Mouse (Mus musculus) liver, embryonic 14.5 days (tissue): Measurements from ENCODE around the gene Fmnl1. TPM values are rescaled to one million over a fixed set of nuclear protein-coding genes. Genes with fewer than 3 reads are reported as not detected.

Experiments
- ATAC-seq: fragments of 200-750 bp; cut with Nextera tagmentation; 2 replicates; pipeline ENCODE4 v1.8.0; 2017; ENCODE audit warnings: moderate number of reproducible peaks, mild to moderate bottlenecking, moderate library complexity; ENCODE audit not compliant: insufficient read depth
- DNase-seq, 3 experiments: peaks; one replicate each; pipeline ENCODE4 v3.0.0-alpha.2; 2012 to 2013; ENCODE audit warnings: low read depth in 3 of 3, low spot score in 3 of 3
- H3K27ac ChIP-seq: fragments of 300-500 bp; sonication (generic); 2 replicates; pipeline ENCODE4 v1.5.1; 2014; ENCODE audit warnings: moderate library complexity, mild to moderate bottlenecking, control low read depth, inconsistent platforms
- H3K27me3 ChIP-seq: fragments of 300-500 bp; sonication (generic); 2 replicates; pipeline ENCODE4 v1.6.1; 2014; ENCODE audit warnings: mild to moderate bottlenecking, low read length, moderate library complexity; ENCODE audit not compliant: control insufficient read depth, insufficient read depth
- H3K36me3 ChIP-seq: fragments of 300-500 bp; sonication (generic); replicated peaks from 2 replicates; pipeline ENCODE4 v1.6.1; 2014; ENCODE audit warnings: low read depth; ENCODE audit not compliant: control insufficient read depth, insufficient read depth
- H3K4me1 ChIP-seq, 2 experiments: fragments of 200-500 bp in 1 of 2; fragments of 300-500 bp in 1 of 2; sonication (generic) in 1 of 2; replicated peaks; 2 replicates each; pipeline ENCODE4 v1.6.1; 2012 to 2014; ENCODE audit warnings: antibody characterized with exemption in 1 of 2, inconsistent platforms in 1 of 2, low read length in 1 of 2; ENCODE audit not compliant: control insufficient read depth in 2 of 2, insufficient read depth in 2 of 2
- H3K4me2 ChIP-seq: fragments of 300-500 bp; sonication (generic); 2 replicates; pipeline ENCODE4 v1.6.1; 2014; ENCODE audit warnings: low read depth, mild to moderate bottlenecking, control low read depth, moderate library complexity
- H3K4me3 ChIP-seq, 2 experiments: fragments of 200-500 bp in 1 of 2; fragments of 300-500 bp in 1 of 2; sonication (generic) in 1 of 2; 2 replicates each; pipeline ENCODE4 v1.5.1; 2012 to 2014; ENCODE audit warnings: low read depth in 2 of 2, low read length in 2 of 2, mild to moderate bottlenecking in 2 of 2, control low read depth in 1 of 2, inconsistent platforms in 1 of 2, moderate library complexity in 1 of 2; ENCODE audit not compliant: insufficient read depth in 1 of 2
- H3K9ac ChIP-seq: fragments of 300-500 bp; sonication (generic); replicated peaks from 2 replicates; pipeline ENCODE4 v1.6.1; 2014; ENCODE audit warnings: mild to moderate bottlenecking, control low read depth, moderate library complexity
- H3K9me3 ChIP-seq: fragments of 300-500 bp; sonication (generic); 2 replicates; pipeline ENCODE4 v1.6.1; 2016; ENCODE audit warnings: low read length, mixed read lengths; ENCODE audit not compliant: control insufficient read depth
- CTCF ChIP-seq: IDR thresholded peaks from 2 replicates; pipeline ENCODE4 v1.5.1; 2016; ENCODE audit warnings: antibody characterized with exemption, low read depth, control low read depth
- EP300 ChIP-seq: IDR thresholded peaks from 2 replicates; pipeline ENCODE4 v1.6.1; 2016; ENCODE audit warnings: antibody characterized with exemption, low read depth
- WGBS: fragments of 180-500 bp; shearing (Covaris S2); extraction: QIAGEN DNeasy Blood & Tissue Kit; methylation state at CpG from one replicate; pipeline ENCODE4 v1.1.7; 2014; ENCODE audit not compliant: insufficient replicate concordance; 5-methylcytosine and 5-hydroxymethylcytosine counted together
- polyA plus RNA-seq, 2 experiments: library from polyadenylated mRNA; depleted of rRNA in 1 of 2; stranded (reverse) in 1 of 2; unstranded in 1 of 2; fragments of >200 nt; fragmentation: Nextera tagmentation in 1 of 2; extraction: Ambion mirVana in 1 of 2; gene quantifications; 2 replicates each; pipeline versions ENCODE4 v1.2.1 to v1.2.3; 2012 to 2014

The Fmnl1 gene
- polyA plus RNA-seq, 2 experiments: 2.3 to 3.5 TPM

- WGBS: 62% methylated on average over 1 of the region's 1 CpGs
- DNase-seq (no peak), ATAC-seq (no peak)
- no peaks in the 10 kb centered on the region for H3K36me3 ChIP-seq
- no peak overlapping the region for H3K9ac ChIP-seq
- no peak for TF ChIP-seq EP300
- TF ChIP-seq CTCF: no peak
- no peak overlapping the region for H3K27ac ChIP-seq
- H3K9me3 ChIP-seq: no peaks in the 10 kb centered on the region
- no peak overlapping the region for H3K4me3 ChIP-seq
- H3K4me1 ChIP-seq: no peaks in the 10 kb centered on the region
- no peaks in the 10 kb centered on the region for H3K27me3 ChIP-seq
- no peak overlapping the region for H3K4me2 ChIP-seq
Observed at GRCm38 (mm10) chr11:103234447-103234846, 63.5 kb downstream of the Fmnl1 start.

GRCm38 (mm10) chr11:103235702-103236101 is 64.8 kb downstream of the Fmnl1 start:
- DNase-seq: no peak
- Histone ChIP-seq H3K27me3 (no peaks in the 10 kb centered on the region), H3K9ac (no peak overlapping the region), H3K9me3 (no peaks in the 10 kb centered on the region), H3K4me2 (no peak overlapping the region), H3K27ac (no peak overlapping the region), H3K36me3 (no peaks in the 10 kb centered on the region), H3K4me3 (no peak overlapping the region), H3K4me1 (no peaks in the 10 kb centered on the region)
- WGBS: 59% methylated on average over 11 of the region's 11 CpGs
- TF ChIP-seq CTCF (no peak), EP300 (no peak)
- ATAC-seq: no peak

- ATAC-seq: no peak
- WGBS: 63% methylated on average over 6 of the region's 6 CpGs
- Histone ChIP-seq H3K27ac (no peak overlapping the region), H3K36me3 (no peaks in the 10 kb centered on the region), H3K27me3 (no peaks in the 10 kb centered on the region), H3K4me3 (no peak overlapping the region), H3K9me3 (no peaks in the 10 kb centered on the region), H3K4me1 (no peaks in the 10 kb centered on the region), H3K9ac (no peak overlapping the region), H3K4me2 (no peak overlapping the region)
- no peak for DNase-seq
- no peak for TF ChIP-seq EP300
- no peak for TF ChIP-seq CTCF
Observed at GRCm38 (mm10) chr11:103236431-103236830, 65.5 kb downstream of the Fmnl1 start.

- no peak overlapping the region for H3K4me3 ChIP-seq
- DNase-seq (no peak), ATAC-seq (no peak)
- H3K27me3 ChIP-seq: no peaks in the 10 kb centered on the region
- TF ChIP-seq CTCF (no peak), EP300 (no peak)
- H3K4me2 ChIP-seq: no peak overlapping the region
- no peaks in the 10 kb centered on the region for H3K4me1 ChIP-seq
- no peaks in the 10 kb centered on the region for H3K36me3 ChIP-seq
- H3K27ac ChIP-seq: no peak overlapping the region
- WGBS: 67% methylated on average over 10 of the region's 10 CpGs
- H3K9ac ChIP-seq: no peak overlapping the region
- no peaks in the 10 kb centered on the region for H3K9me3 ChIP-seq
Observed at GRCm38 (mm10) chr11:103236903-103237302, 66.0 kb downstream of the Fmnl1 start.

GRCm38 (mm10) chr11:103237757-103238156 is 66.8 kb downstream of the Fmnl1 start:
- H3K9ac ChIP-seq: no peak overlapping the region
- no peak overlapping the region for H3K27ac ChIP-seq
- H3K9me3 ChIP-seq: no peaks in the 10 kb centered on the region
- H3K4me2 ChIP-seq: no peak overlapping the region
- H3K4me3 ChIP-seq: no peak overlapping the region
- TF ChIP-seq EP300 (no peak), CTCF (peak; percentile 48)
- ATAC-seq: no peak
- no peaks in the 10 kb centered on the region for H3K4me1 ChIP-seq
- no peaks in the 10 kb centered on the region for H3K27me3 ChIP-seq
- no peak for DNase-seq
- 70% methylated on average over 9 of the region's 9 CpGs for WGBS
- no peaks in the 10 kb centered on the region for H3K36me3 ChIP-seq
